Mouse (Mus musculus) megakaryocyte, embryonic 14.5 days (primary cell): Measurements from ENCODE around the gene Phf23. TPM values are rescaled to one million over a fixed set of nuclear protein-coding genes. Genes with fewer than 3 reads are reported as not detected.

Experiments
- H3K27me3 ChIP-seq: replicated peaks from 2 replicates; pipeline ENCODE3; 2012; ENCODE audit warnings: inconsistent platforms
- H3K36me3 ChIP-seq: replicated peaks from 2 replicates; pipeline ENCODE3; 2012; ENCODE audit warnings: low read length, inconsistent platforms, mixed read lengths
- H3K4me1 ChIP-seq: 2 replicates; pipeline ENCODE4 v1.6.1; 2012; ENCODE audit warnings: inconsistent platforms
- H3K4me3 ChIP-seq: replicated peaks from 2 replicates; pipeline ENCODE3; 2012; ENCODE audit warnings: moderate library complexity, mild to moderate bottlenecking, inconsistent platforms
- H3K9me3 ChIP-seq: 2 replicates; pipeline ENCODE4 v1.6.1; 2012; ENCODE audit warnings: inconsistent platforms
- FLI1 ChIP-seq: IDR thresholded peaks from 2 replicates; pipeline ENCODE4 v1.6.1; 2012; ENCODE audit warnings: low read length, inconsistent platforms, mixed read lengths
- GATA1 ChIP-seq: IDR thresholded peaks from 3 replicates; pipeline ENCODE4 v1.6.1; 2012; ENCODE audit warnings: mixed read lengths, low read length, inconsistent platforms, borderline replicate concordance
- polyA plus RNA-seq: library from polyadenylated mRNA; stranded (reverse); fragments of >175 nt; gene quantifications from 2 replicates; pipeline ENCODE4 v1.2.3, GENCODE M21; 2012; ENCODE audit warnings: low replicate concordance; ENCODE audit not compliant: insufficient read depth

The Phf23 gene
- polyA plus RNA-seq, 1 experiment: 85.6 TPM

DNA sequence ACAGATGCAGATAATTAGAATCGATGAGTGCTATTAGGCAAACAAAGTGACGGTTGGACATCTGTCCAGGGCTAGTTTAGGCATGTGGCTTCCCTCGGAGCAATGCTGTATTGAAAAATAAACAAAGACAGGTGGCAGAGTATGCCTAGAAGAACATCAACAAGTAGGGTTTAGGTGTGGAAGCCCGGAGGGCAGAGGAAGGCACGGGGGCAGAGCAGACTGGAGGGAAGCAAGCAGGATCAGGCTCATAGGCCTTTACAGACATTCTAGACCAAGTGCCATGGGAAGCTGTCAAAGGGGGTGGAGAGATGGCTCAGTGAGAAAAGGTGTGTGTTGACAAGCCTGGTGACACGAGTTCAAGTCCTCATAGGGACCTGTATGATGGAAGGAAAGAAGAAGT, 53.8 kb downstream of the Phf23 start:
- H3K36me3 ChIP-seq: peaks cover 10% of the 10 kb centered on the region
- H3K27me3 ChIP-seq: peaks cover 45% of the 10 kb centered on the region
- H3K4me3 ChIP-seq: no peak overlapping the region
- H3K4me1 ChIP-seq: peaks cover 4% of the 10 kb centered on the region
- TF ChIP-seq GATA1 (no peak), FLI1 (no peak)
- H3K9me3 ChIP-seq: no peaks in the 10 kb centered on the region

Other genes with a start within 250 kb of the Phf23 start
- 36.5 and 129 TPM in 2 replicates for gene Polr2a, start 237.1 kb upstream of the Phf23 start, polyA plus RNA-seq
- gene Slc35g3, start 233.8 kb upstream of the Phf23 start, polyA plus RNA-seq: not detected in 2 replicates
- 1.9 and 3.9 TPM in 2 replicates for gene Zbtb4, start 229.9 kb upstream of the Phf23 start, polyA plus RNA-seq
- gene Chrnb1, start 199.8 kb upstream of the Phf23 start, polyA plus RNA-seq: not detected in 2 replicates
- gene Fgf11, start 193.9 kb upstream of the Phf23 start, polyA plus RNA-seq: 0.64 TPM in 1 of 2 replicates, not detected in the other
- gene Tmem102, start 190.2 kb upstream of the Phf23 start, polyA plus RNA-seq: not detected in 2 replicates
- not detected in 2 replicates for gene Gm39566, start 180.5 kb upstream of the Phf23 start, polyA plus RNA-seq
- gene Spem2, start 177.3 kb upstream of the Phf23 start, polyA plus RNA-seq: not detected in 2 replicates
- not detected in 2 replicates for gene Spem1, start 173.6 kb upstream of the Phf23 start, polyA plus RNA-seq
- 4.9 and 17.7 TPM in 2 replicates for gene Nlgn2, start 158.0 kb upstream of the Phf23 start, polyA plus RNA-seq
- gene Tmem256, start 157.3 kb upstream of the Phf23 start, polyA plus RNA-seq: 742 and 1,105 TPM in 2 replicates
- 41.3 and 79.4 TPM in 2 replicates for gene Plscr3, start 149.4 kb upstream of the Phf23 start, polyA plus RNA-seq
- not detected in 2 replicates for gene Tnk1, start 137.0 kb upstream of the Phf23 start, polyA plus RNA-seq
- gene Tmem95, start 117.8 kb upstream of the Phf23 start, polyA plus RNA-seq: not detected in 2 replicates
- gene Kctd11, start 114.4 kb upstream of the Phf23 start, polyA plus RNA-seq: 0.98 TPM in 1 of 2 replicates, not detected in the other
- gene Acap1, start 100.2 kb upstream of the Phf23 start, polyA plus RNA-seq: 47.6 and 58.4 TPM in 2 replicates
- 0.25 TPM in 1 of 2 replicates, not detected in the other for gene 2810408A11Rik, start 94.8 kb upstream of the Phf23 start, polyA plus RNA-seq
- gene Neurl4, start 94.7 kb upstream of the Phf23 start, polyA plus RNA-seq: 17.6 and 26.8 TPM in 2 replicates
- 116 and 124 TPM in 2 replicates for gene Gps2, start 81.9 kb upstream of the Phf23 start, polyA plus RNA-seq
- 2,079 and 2,119 TPM in 2 replicates for gene Eif5a, start 73.8 kb upstream of the Phf23 start, polyA plus RNA-seq
- gene Ybx2, start 60.0 kb upstream of the Phf23 start, polyA plus RNA-seq: 0.75 TPM in 1 of 2 replicates, not detected in the other
- gene Slc2a4, start 47.6 kb upstream of the Phf23 start, polyA plus RNA-seq: not detected in 2 replicates
- gene Cldn7, start 31.0 kb upstream of the Phf23 start, polyA plus RNA-seq: not detected in 2 replicates
- 289 and 291 TPM in 2 replicates for gene Ctdnep1, start 14.6 kb upstream of the Phf23 start, polyA plus RNA-seq
- gene Elp5, start 13.3 kb upstream of the Phf23 start, polyA plus RNA-seq: 11.0 TPM in 1 of 2 replicates, not detected in the other
- 495 and 977 TPM in 2 replicates for gene Gabarap, start 4.6 kb upstream of the Phf23 start, polyA plus RNA-seq
- 28.6 and 64.4 TPM in 2 replicates for gene Dvl2, start 4.8 kb downstream of the Phf23 start, polyA plus RNA-seq
- gene Acadvl, start 19.6 kb downstream of the Phf23 start, polyA plus RNA-seq: 12.7 and 34.2 TPM in 2 replicates
- 16.1 and 22.0 TPM in 2 replicates for gene Dlg4, start 21.2 kb downstream of the Phf23 start, polyA plus RNA-seq
- gene Asgr1, start 58.3 kb downstream of the Phf23 start, polyA plus RNA-seq: 0.36 TPM in 1 of 2 replicates, not detected in the other
- gene Asgr2, start 96.9 kb downstream of the Phf23 start, polyA plus RNA-seq: 0.09 TPM in 1 of 2 replicates, not detected in the other
- not detected in 2 replicates for gene Mgl2, start 134.6 kb downstream of the Phf23 start, polyA plus RNA-seq
- gene Clec10a, start 160.4 kb downstream of the Phf23 start, polyA plus RNA-seq: 0.93 TPM in 1 of 2 replicates, not detected in the other
- not detected in 2 replicates for gene Slc16a11, start 217.0 kb downstream of the Phf23 start, polyA plus RNA-seq
- gene Slc16a13, start 225.3 kb downstream of the Phf23 start, polyA plus RNA-seq: 5.3 and 8.1 TPM in 2 replicates
- gene Bcl6b, start 234.0 kb downstream of the Phf23 start, polyA plus RNA-seq: not detected in 2 replicates
- gene 0610010K14Rik, start 242.1 kb downstream of the Phf23 start, polyA plus RNA-seq: 169 and 210 TPM in 2 replicates
- 25.7 and 41.9 TPM in 2 replicates for gene Gm21988, start 244.1 kb downstream of the Phf23 start, polyA plus RNA-seq
- gene Rnasek, start 244.1 kb downstream of the Phf23 start, polyA plus RNA-seq: 869 and 1,064 TPM in 2 replicates